Mouse (Mus musculus): ENCODE results near the gene Hist1h2ap. TPM values are rescaled to one million over a fixed set of nuclear protein-coding genes. Genes with fewer than 3 reads are reported as not detected.
"Not testable (repeated sequence)": the region's sequence is repeated elsewhere in the genome, so short reads cannot be mapped to it uniquely, and the experiment has no call there.

The Hist1h2ap gene
- total and polyA plus RNA-seq, 3 experiments: 653 to 13,644 (median 2,134) TPM

DNA sequence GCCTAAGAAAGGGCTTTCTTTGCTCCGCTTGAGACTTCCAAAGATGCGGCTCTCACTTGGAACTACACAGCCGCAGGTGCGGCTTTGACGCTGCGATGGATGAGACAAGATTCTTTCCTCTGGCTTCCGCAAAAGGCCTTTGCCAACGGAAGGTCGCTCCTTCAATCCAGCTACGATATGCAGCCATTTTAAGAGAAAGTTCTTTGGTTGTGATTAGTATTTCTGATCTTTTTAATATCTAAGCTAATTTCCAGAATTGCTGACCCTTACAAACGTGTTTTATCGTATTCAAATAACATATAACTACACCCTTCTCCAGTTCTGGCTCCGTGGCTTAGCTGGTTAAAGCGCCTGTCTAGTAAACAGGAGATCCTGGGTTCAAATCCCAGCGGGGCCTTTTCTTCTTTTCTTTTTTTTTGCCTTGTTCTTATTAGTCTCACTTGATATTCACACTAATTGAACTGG lies 22.4 kb upstream of the Hist1h2ap start:
- peaks cover 12% of the 10 kb centered on the region for H3K27me3 ChIP-seq (ENCODE audit: insufficient read depth, low read length)
- ATAC-seq (ENCODE audit: extremely low read depth, insufficient number of reproducible peaks, low FRiP score, poor library complexity, severe bottlenecking): no peak; the same call in 1 of the 2 replicates
- no peak for TF ChIP-seq GATA1 (IDR thresholded peaks at IDR 0.05; ENCODE audit: borderline replicate concordance, low read length)
- TF ChIP-seq POLR2AphosphoS5 (IDR thresholded peaks at IDR 0.05; ENCODE audit: insufficient replicate concordance, low read depth, low read length): no peak
- TF ChIP-seq CTCF (IDR thresholded peaks at IDR 0.05; ENCODE audit: low read depth, low read length): no peak
- no peak for TF ChIP-seq GATA2 (IDR thresholded peaks at IDR 0.05; ENCODE audit: borderline replicate concordance, low read depth, low read length)
- TF ChIP-seq TAL1 (conservative IDR thresholded peaks at IDR 0.05; ENCODE audit: low read depth, low read length): no peak
- H3K4me3 ChIP-seq (ENCODE audit: low read depth, low read length): peak overlapping the region; percentile 68
- no peaks in the 10 kb centered on the region for H3K9me3 ChIP-seq (replicated peaks)
- peaks cover 6% of the 10 kb centered on the region; the same call in 1 of the 2 replicates for H3K4me1 ChIP-seq (ENCODE audit: insufficient read depth, low read depth, low read length)
- DNase-seq (ENCODE audit: low spot score): no peak
- no peaks in the 10 kb centered on the region for H3K36me3 ChIP-seq (replicated peaks)

DNA sequence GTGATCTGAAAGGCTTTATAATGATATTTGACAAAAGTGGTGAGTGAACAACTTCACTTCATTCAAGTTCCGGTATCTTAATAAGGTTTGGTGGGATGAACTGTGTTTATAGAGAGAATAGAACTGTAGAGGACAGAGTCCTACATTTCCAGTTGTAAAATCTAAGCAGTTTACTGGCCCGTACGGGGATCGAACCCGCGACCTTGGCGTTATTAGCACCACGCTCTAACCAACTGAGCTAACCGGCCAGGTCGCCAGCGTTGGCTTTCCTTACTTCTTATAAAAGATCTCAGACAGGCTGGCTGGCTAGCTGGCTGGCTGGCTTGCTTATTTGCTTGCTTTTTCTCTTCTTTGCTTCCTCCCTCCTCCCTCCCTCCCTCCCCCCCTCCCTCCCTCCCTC lies 21.8 kb upstream of the Hist1h2ap start:
- ATAC-seq (ENCODE audit: extremely low read depth, insufficient number of reproducible peaks, low FRiP score, poor library complexity, severe bottlenecking): peak; percentile 34; the same call in 1 of the 2 replicates
- peaks cover 12% of the 10 kb centered on the region for H3K27me3 ChIP-seq (ENCODE audit: insufficient read depth, low read length)
- TF ChIP-seq POLR2AphosphoS5 (IDR thresholded peaks at IDR 0.05; ENCODE audit: insufficient replicate concordance, low read depth, low read length): no peak
- TF ChIP-seq GATA2 (IDR thresholded peaks at IDR 0.05; ENCODE audit: borderline replicate concordance, low read depth, low read length): no peak
- TF ChIP-seq TAL1 (conservative IDR thresholded peaks at IDR 0.05; ENCODE audit: low read depth, low read length): no peak
- no peak for TF ChIP-seq GATA1 (IDR thresholded peaks at IDR 0.05; ENCODE audit: borderline replicate concordance, low read length)
- TF ChIP-seq CTCF (IDR thresholded peaks at IDR 0.05; ENCODE audit: low read depth, low read length): no peak
- no peaks in the 10 kb centered on the region for H3K9me3 ChIP-seq (replicated peaks)
- H3K36me3 ChIP-seq (replicated peaks): no peaks in the 10 kb centered on the region
- DNase-seq (ENCODE audit: low spot score): no peak
- H3K4me3 ChIP-seq (ENCODE audit: low read depth, low read length): peak overlapping the region; percentile 68; the same call in 1 of the 2 replicates
- peaks cover 6% of the 10 kb centered on the region; the same call in 1 of the 2 replicates for H3K4me1 ChIP-seq (ENCODE audit: insufficient read depth, low read depth, low read length)

DNA sequence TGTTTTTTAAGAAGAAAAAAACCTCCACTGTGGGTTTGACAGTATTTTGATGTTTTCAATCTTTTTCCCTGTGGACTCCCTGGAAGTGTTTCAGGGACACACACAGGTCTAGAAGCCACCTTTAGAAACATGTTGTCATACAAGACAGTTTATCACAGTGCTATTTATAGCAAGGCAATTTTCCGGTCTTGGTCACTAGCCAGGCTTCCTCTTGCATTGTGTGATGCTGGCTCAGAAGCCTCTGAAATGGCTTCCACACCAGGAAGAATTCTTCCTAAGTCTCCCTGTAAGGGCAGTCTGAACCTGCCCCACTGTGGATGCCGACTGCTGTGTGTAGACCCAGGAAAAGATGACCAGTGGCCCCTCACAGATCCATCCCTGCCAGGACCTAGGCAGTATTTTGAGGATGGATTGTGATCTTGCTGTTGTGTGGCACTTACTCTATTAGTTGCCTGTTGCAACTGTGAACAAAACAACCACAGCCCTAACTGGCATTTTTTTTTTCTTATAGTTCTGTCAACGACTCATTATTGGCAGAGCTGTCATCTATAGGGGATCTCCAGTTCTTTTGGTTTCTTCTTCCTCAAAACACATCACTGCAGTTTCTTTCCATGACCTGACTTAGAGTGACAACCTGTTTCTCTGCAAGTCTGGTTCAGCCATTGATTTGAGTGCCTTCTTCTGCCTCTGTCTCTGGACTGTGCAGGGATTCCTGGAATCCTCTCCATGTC lies 19.1 kb upstream of the Hist1h2ap start:
- ATAC-seq (ENCODE audit: extremely low read depth, insufficient number of reproducible peaks, low FRiP score, poor library complexity, severe bottlenecking): no peak

DNA sequence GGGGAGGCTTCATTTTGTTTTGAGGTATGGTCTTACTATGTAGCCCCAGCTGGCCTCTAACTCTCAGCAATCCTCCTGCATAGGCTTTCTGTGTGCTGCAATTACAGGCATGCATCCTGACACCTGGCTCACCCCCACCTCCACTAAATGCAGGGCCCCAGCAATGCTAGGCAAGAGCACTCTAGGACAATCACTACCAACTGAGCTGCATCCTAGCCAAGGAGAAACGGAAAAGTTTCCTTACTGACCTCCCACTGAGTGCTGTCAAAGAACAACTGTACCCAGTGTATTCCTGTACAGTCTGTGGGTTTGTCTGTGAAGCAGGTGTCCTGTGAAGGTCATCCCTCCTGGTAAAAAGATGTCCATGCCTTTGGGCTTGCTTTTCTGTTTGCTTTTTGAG lies 17.4 kb upstream of the Hist1h2ap start:
- H3K36me3 ChIP-seq (replicated peaks); H3K4me1 ChIP-seq (ENCODE audit: insufficient read depth, low read depth, low read length); H3K27me3 ChIP-seq (ENCODE audit: insufficient read depth, low read length); H3K9me3 ChIP-seq (replicated peaks); H3K4me3 ChIP-seq (ENCODE audit: low read depth, low read length); DNase-seq (ENCODE audit: low spot score); ATAC-seq (ENCODE audit: extremely low read depth, insufficient number of reproducible peaks, low FRiP score, poor library complexity, severe bottlenecking): not testable (repeated sequence)

More for the DNA sequence above, 19.1 kb upstream of the Hist1h2ap start:
- DNase-seq (ENCODE audit: low spot score): no peak
- Histone ChIP-seq H3K36me3 (replicated peaks) (no peaks in the 10 kb centered on the region), H3K4me1 (ENCODE audit: insufficient read depth, low read depth, low read length) (peaks cover 4% of the 10 kb centered on the region; the same call in 1 of the 2 replicates), H3K27me3 (ENCODE audit: insufficient read depth, low read length) (peaks cover 8% of the 10 kb centered on the region), H3K9me3 (replicated peaks) (no peaks in the 10 kb centered on the region), H3K4me3 (ENCODE audit: low read depth, low read length) (no peak overlapping the region)
- TF ChIP-seq TAL1 (conservative IDR thresholded peaks at IDR 0.05; ENCODE audit: low read depth, low read length) (no peak), CTCF (IDR thresholded peaks at IDR 0.05; ENCODE audit: low read depth, low read length) (no peak), GATA2 (IDR thresholded peaks at IDR 0.05; ENCODE audit: borderline replicate concordance, low read depth, low read length) (no peak), POLR2AphosphoS5 (IDR thresholded peaks at IDR 0.05; ENCODE audit: insufficient replicate concordance, low read depth, low read length) (no peak)

DNA sequence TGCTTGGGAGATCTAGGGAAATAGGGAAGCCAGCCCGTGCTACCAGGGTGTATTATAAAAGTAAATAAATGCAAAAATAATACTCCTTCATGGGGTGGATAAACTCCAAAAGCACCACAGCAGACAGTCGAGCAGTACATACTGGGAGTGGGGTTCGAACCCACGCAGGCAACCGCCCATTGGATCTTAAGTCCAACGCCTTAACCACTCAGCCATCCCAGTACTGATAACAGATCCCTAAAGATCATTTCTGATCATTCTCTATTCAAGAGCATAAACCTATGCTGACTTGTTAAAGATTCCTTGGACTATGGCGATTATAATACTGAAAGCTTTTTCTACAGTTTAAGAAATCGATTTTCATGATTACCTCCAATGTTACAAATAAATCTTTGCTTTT lies 14.6 kb upstream of the Hist1h2ap start:
- H3K27me3 ChIP-seq (ENCODE audit: insufficient read depth, low read length): peaks cover 6% of the 10 kb centered on the region
- ATAC-seq (ENCODE audit: extremely low read depth, insufficient number of reproducible peaks, low FRiP score, poor library complexity, severe bottlenecking) (no peak), DNase-seq (ENCODE audit: low spot score) (no peak)
- H3K36me3 ChIP-seq (replicated peaks): no peaks in the 10 kb centered on the region
- no peaks in the 10 kb centered on the region for H3K9me3 ChIP-seq (replicated peaks)
- 0 out of 2 replicates have a peak, but pooled peaks cover 2% of the 10 kb centered on the region for H3K4me1 ChIP-seq (ENCODE audit: insufficient read depth, low read depth, low read length)
- H3K4me3 ChIP-seq (ENCODE audit: low read depth, low read length): no peak overlapping the region
- no peak for TF ChIP-seq POLR2AphosphoS5 (IDR thresholded peaks at IDR 0.05; ENCODE audit: insufficient replicate concordance, low read depth, low read length)
- TF ChIP-seq GATA2 (IDR thresholded peaks at IDR 0.05; ENCODE audit: borderline replicate concordance, low read depth, low read length): no peak
- TF ChIP-seq CTCF (IDR thresholded peaks at IDR 0.05; ENCODE audit: low read depth, low read length): no peak
- no peak for TF ChIP-seq TAL1 (conservative IDR thresholded peaks at IDR 0.05; ENCODE audit: low read depth, low read length)
- no peak for TF ChIP-seq GATA1 (IDR thresholded peaks at IDR 0.05; ENCODE audit: borderline replicate concordance, low read length)

DNA sequence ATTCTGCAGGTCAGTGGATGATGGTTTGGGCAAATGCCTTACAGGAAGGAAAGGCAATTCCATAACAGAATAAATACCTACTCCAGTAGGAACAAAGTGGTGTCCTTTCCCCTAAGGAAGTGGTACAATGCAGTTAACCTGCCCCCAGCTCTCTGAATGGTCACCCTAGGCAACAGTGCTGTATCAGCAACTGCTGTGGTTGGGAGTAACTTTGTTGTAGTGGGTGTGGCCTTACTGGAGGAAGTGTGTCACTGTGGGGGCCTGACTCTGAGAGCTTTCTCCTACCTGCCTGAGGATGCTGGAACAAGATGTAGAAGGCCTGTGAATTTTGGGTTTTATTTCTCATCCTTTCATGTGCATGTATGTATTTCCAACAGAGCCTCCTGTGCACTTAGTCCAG lies 13.0 kb upstream of the Hist1h2ap start:
- DNase-seq (ENCODE audit: low spot score); H3K9me3 ChIP-seq (replicated peaks); ATAC-seq (ENCODE audit: extremely low read depth, insufficient number of reproducible peaks, low FRiP score, poor library complexity, severe bottlenecking); H3K4me1 ChIP-seq (ENCODE audit: insufficient read depth, low read depth, low read length); H3K27me3 ChIP-seq (ENCODE audit: insufficient read depth, low read length); H3K4me3 ChIP-seq (ENCODE audit: low read depth, low read length); H3K36me3 ChIP-seq (replicated peaks): not testable (repeated sequence)

DNA sequence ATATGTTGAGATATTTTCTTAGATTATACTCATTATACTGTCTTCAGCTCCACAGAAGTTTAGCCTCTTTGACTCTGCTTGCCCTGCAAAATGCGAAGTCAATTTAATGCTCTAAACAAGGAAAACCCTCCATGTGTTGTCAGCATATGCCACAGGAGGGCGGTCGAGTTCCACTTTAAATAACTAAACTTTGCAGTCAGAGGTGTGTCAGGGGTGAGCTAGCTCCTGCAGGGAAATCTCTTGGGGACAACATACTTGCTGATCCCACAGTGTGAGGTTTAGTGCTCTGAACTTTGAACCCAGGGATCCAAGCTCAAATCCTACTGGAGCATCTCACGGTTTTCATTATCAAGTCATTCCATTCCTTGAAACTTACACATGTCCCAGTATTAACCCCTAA lies 7.2 kb upstream of the Hist1h2ap start:
- not testable (repeated sequence) for H3K4me3 ChIP-seq (ENCODE audit: low read depth, low read length); H3K27me3 ChIP-seq (ENCODE audit: insufficient read depth, low read length); H3K4me1 ChIP-seq (ENCODE audit: insufficient read depth, low read depth, low read length); DNase-seq (ENCODE audit: low spot score); H3K36me3 ChIP-seq (replicated peaks); H3K9me3 ChIP-seq (replicated peaks)
- ATAC-seq (ENCODE audit: extremely low read depth, insufficient number of reproducible peaks, low FRiP score, poor library complexity, severe bottlenecking): peak; percentile 60
